Mouse (Mus musculus): ENCODE results near the gene Sh3bgrl2.

Sh3bgrl2 gene

GRCm38 (mm10) chr9:83631920-83632319 lies 83.8 kb downstream of the Sh3bgrl2 start:
- no peak for DNase-seq (ENCODE audit: low spot score)

GRCm38 (mm10) chr9:83634703-83635102 lies 86.6 kb downstream of the Sh3bgrl2 start:
- no peak for DNase-seq (ENCODE audit: low spot score)

GRCm38 (mm10) chr9:83635997-83636396 lies 87.9 kb downstream of the Sh3bgrl2 start:
- DNase-seq (ENCODE audit: low spot score): no peak

GRCm38 (mm10) chr9:83643139-83643538 lies 95.0 kb downstream of the Sh3bgrl2 start:
- DNase-seq (ENCODE audit: low spot score): no peak

- no peak for DNase-seq (ENCODE audit: low spot score)
These were observed 95.7 kb downstream of the Sh3bgrl2 start for GRCm38 (mm10) chr9:83643833-83644232.

- no peak for DNase-seq (ENCODE audit: low spot score)
These were observed 98.1 kb downstream of the Sh3bgrl2 start for GRCm38 (mm10) chr9:83646215-83646614.

GRCm38 (mm10) chr9:83646691-83647090 lies 98.6 kb downstream of the Sh3bgrl2 start:
- DNase-seq (ENCODE audit: low spot score): no peak

- no peak for DNase-seq (ENCODE audit: low spot score)
These were observed 100.0 kb downstream of the Sh3bgrl2 start for GRCm38 (mm10) chr9:83647919-83648705.

- DNase-seq (ENCODE audit: low spot score): no peak
These were observed 100.6 kb downstream of the Sh3bgrl2 start for GRCm38 (mm10) chr9:83648733-83649132.

GRCm38 (mm10) chr9:83652015-83652414 lies 103.9 kb downstream of the Sh3bgrl2 start:
- no peak for DNase-seq (ENCODE audit: low spot score)

GRCm38 (mm10) chr9:83652590-83653172 lies 104.6 kb downstream of the Sh3bgrl2 start:
- DNase-seq (ENCODE audit: low spot score): no peak

- no peak for DNase-seq (ENCODE audit: low spot score)
These were observed 106.5 kb downstream of the Sh3bgrl2 start for GRCm38 (mm10) chr9:83654601-83655000.

GRCm38 (mm10) chr9:83656960-83657651 lies 109.0 kb downstream of the Sh3bgrl2 start:
- no peak for DNase-seq (ENCODE audit: low spot score)

- no peak for DNase-seq (ENCODE audit: low spot score)
These were observed 109.5 kb downstream of the Sh3bgrl2 start for GRCm38 (mm10) chr9:83657652-83658002.

- DNase-seq (ENCODE audit: low spot score): no peak
These were observed 111.0 kb downstream of the Sh3bgrl2 start for GRCm38 (mm10) chr9:83659081-83659480.

GRCm38 (mm10) chr9:83661811-83662210 lies 113.7 kb downstream of the Sh3bgrl2 start:
- no peak for DNase-seq (ENCODE audit: low spot score)

GRCm38 (mm10) chr9:83663981-83664897 lies 116.1 kb downstream of the Sh3bgrl2 start:
- DNase-seq (ENCODE audit: low spot score): peak; percentile 10

- DNase-seq (ENCODE audit: low spot score): no peak
These were observed 116.8 kb downstream of the Sh3bgrl2 start for GRCm38 (mm10) chr9:83664951-83665350.

- DNase-seq (ENCODE audit: low spot score): no peak
These were observed 118.9 kb downstream of the Sh3bgrl2 start for GRCm38 (mm10) chr9:83667031-83667430.

GRCm38 (mm10) chr9:83679626-83680025 lies 131.5 kb downstream of the Sh3bgrl2 start:
- no peak for DNase-seq (ENCODE audit: low spot score)

GRCm38 (mm10) chr9:83681661-83682655 lies 133.8 kb downstream of the Sh3bgrl2 start:
- no peak for DNase-seq (ENCODE audit: low spot score)
